Mouse (Mus musculus) neural tube, embryonic 14.5 days (tissue): ENCODE measurements around the gene Otop1. TPM values are rescaled to one million over a fixed set of nuclear protein-coding genes. Genes with fewer than 3 reads are reported as not detected.

Experiments
- ATAC-seq: fragments of 200-750 bp; cut with Nextera tagmentation; 2 replicates; pipeline ENCODE4 v1.8.0; 2017; ENCODE audit warnings: low read depth, mild to moderate bottlenecking, moderate TSS enrichment, moderate library complexity
- H3K27ac ChIP-seq: fragments of 300-500 bp; sonication (generic); 2 replicates; pipeline ENCODE4 v1.5.1; 2014; ENCODE audit warnings: low read depth, mild to moderate bottlenecking, control low read depth, low read length, moderate library complexity, mixed read lengths
- H3K27me3 ChIP-seq: fragments of 300-500 bp; sonication (generic); 2 replicates; pipeline ENCODE4 v1.6.1; 2014; ENCODE audit warnings: low read length; ENCODE audit not compliant: control insufficient read depth, insufficient read depth
- H3K36me3 ChIP-seq: fragments of 300-500 bp; sonication (generic); 2 replicates; pipeline ENCODE4 v1.6.1; 2014; ENCODE audit warnings: low read length, mixed read lengths; ENCODE audit not compliant: control insufficient read depth, insufficient read depth
- H3K4me1 ChIP-seq: fragments of 300-500 bp; sonication (generic); 2 replicates; pipeline ENCODE4 v1.6.1; 2014; ENCODE audit warnings: low read length; ENCODE audit not compliant: control insufficient read depth, insufficient read depth
- H3K4me2 ChIP-seq: fragments of 300-500 bp; sonication (generic); 2 replicates; pipeline ENCODE4 v1.6.1; 2014; ENCODE audit warnings: mild to moderate bottlenecking, low read depth, low read length, control low read depth
- H3K4me3 ChIP-seq: fragments of 300-500 bp; sonication (generic); 2 replicates; pipeline ENCODE4 v1.5.1; 2014; ENCODE audit warnings: low read depth, low read length, control low read depth, mixed read lengths
- H3K9ac ChIP-seq: fragments of 300-500 bp; sonication (generic); replicated peaks from 2 replicates; pipeline ENCODE4 v1.6.1; 2014; ENCODE audit warnings: low read depth, mild to moderate bottlenecking, control low read depth, low read length, mixed read lengths
- H3K9me3 ChIP-seq: fragments of 300-500 bp; sonication (generic); 2 replicates; pipeline ENCODE4 v1.6.1; 2016; ENCODE audit warnings: low read length; ENCODE audit not compliant: control insufficient read depth
- WGBS: fragments of 180-500 bp; shearing (Covaris S2); extraction: QIAGEN DNeasy Blood & Tissue Kit; methylation state at CpG from one replicate; pipeline ENCODE4 v1.1.7; 2014; 5-methylcytosine and 5-hydroxymethylcytosine counted together
- polyA plus RNA-seq: library from polyadenylated mRNA; unstranded; fragments of >200 nt; fragmentation: Nextera tagmentation; extraction: Ambion mirVana; gene quantifications from 2 replicates; pipeline ENCODE4 v1.2.1, GENCODE M21; 2014

Gene Otop1
- polyA plus RNA-seq, result not detected in 2 replicates

- ATAC-seq, result no peak
- Histone ChIP-seq H3K9ac (no peak within 1 kb of the TSS), H3K4me1 (peaks cover 8% of the 10 kb centered on the region; the same call in 1 of the 2 replicates), H3K4me2 (0 out of 2 replicates have a peak within 1 kb of the TSS, but pooled peaks have one; percentile 18), H3K27me3 (peaks cover 39% of the 10 kb centered on the region), H3K36me3 (peaks cover 4% of the 10 kb centered on the region; the same call in 1 of the 2 replicates), H3K9me3 (no peaks in the 10 kb centered on the region), H3K27ac (no peak within 1 kb of the TSS), H3K4me3 (peak within 1 kb of the TSS; percentile 33; the same call in 1 of the 2 replicates)
- WGBS, result 2% methylated on average over 4 of the region's 4 CpGs
Measured at GRCm38 (mm10) chr5:38275771-38276170, at the start of gene Otop1. Gene Otop1 (plus strand): TSS chr5:38275972.

DNA sequence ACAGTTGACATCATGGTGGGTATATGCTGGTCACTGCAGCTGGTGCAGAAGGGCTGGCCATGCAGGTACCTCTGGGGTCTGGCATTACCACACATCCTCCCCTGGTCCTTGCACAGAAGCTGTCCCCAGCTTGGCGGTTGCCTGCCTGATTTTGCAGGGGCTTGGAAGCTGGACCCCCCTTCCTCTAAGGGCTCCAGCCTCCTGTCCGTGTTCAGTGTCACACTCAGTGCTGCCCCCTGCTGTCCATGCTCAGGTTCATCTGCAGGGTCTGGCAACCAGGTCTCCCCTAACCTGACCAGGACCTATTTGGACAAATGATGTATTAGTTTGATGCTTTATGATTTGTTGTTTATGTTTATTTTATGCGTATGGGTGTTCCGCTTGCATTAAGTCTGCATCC lies 40.4 kb upstream of the Otop1 start:
- H3K36me3 ChIP-seq, result peaks cover 16% of the 10 kb centered on the region; the same call in 1 of the 2 replicates
- peak; percentile 51; the same call in 1 of the 2 replicates for ATAC-seq

GRCm38 (mm10) chr5:38236627-38237026 lies 39.1 kb upstream of the Otop1 start:
- 90% methylated on average over 2 of the region's 2 CpGs for WGBS
- H3K4me3 ChIP-seq, result no peak overlapping the region
- H3K27ac ChIP-seq, result no peak overlapping the region
- no peaks in the 10 kb centered on the region for H3K9me3 ChIP-seq
- no peak for ATAC-seq
- no peak overlapping the region for H3K4me2 ChIP-seq
- H3K36me3 ChIP-seq, result 0 out of 2 replicates have a peak, but pooled peaks cover 4% of the 10 kb centered on the region
- H3K4me1 ChIP-seq, result no peaks in the 10 kb centered on the region
- H3K27me3 ChIP-seq, result no peaks in the 10 kb centered on the region
- no peak overlapping the region for H3K9ac ChIP-seq

More for the DNA sequence above, 40.4 kb upstream of the Otop1 start:
- Histone ChIP-seq H3K27ac (no peak overlapping the region), H3K9me3 (no peaks in the 10 kb centered on the region), H3K9ac (no peak overlapping the region), H3K4me1 (no peaks in the 10 kb centered on the region), H3K4me3 (no peak overlapping the region), H3K4me2 (no peak overlapping the region), H3K27me3 (no peaks in the 10 kb centered on the region)
- WGBS, result 73% methylated on average over 4 of the region's 4 CpGs

- Histone ChIP-seq H3K4me3 (no peak overlapping the region), H3K36me3 (no peaks in the 10 kb centered on the region), H3K4me1 (no peaks in the 10 kb centered on the region), H3K27ac (no peak overlapping the region), H3K4me2 (no peak overlapping the region), H3K9ac (no peak overlapping the region), H3K27me3 (no peaks in the 10 kb centered on the region), H3K9me3 (no peaks in the 10 kb centered on the region)
- ATAC-seq, result peak; percentile 68
- 9% methylated on average over 5 of the region's 5 CpGs for WGBS
Measured at GRCm38 (mm10) chr5:38240727-38241472, 34.9 kb upstream of the Otop1 start.

- Histone ChIP-seq H3K9ac (no peak overlapping the region), H3K4me1 (no peaks in the 10 kb centered on the region), H3K27ac (no peak overlapping the region), H3K36me3 (no peaks in the 10 kb centered on the region), H3K4me3 (no peak overlapping the region), H3K27me3 (no peaks in the 10 kb centered on the region), H3K9me3 (no peaks in the 10 kb centered on the region), H3K4me2 (no peak overlapping the region)
- 45% methylated on average over 3 of the region's 3 CpGs for WGBS
- ATAC-seq, result peak; percentile 61
Measured at GRCm38 (mm10) chr5:38241473-38241834, 34.3 kb upstream of the Otop1 start.

DNA sequence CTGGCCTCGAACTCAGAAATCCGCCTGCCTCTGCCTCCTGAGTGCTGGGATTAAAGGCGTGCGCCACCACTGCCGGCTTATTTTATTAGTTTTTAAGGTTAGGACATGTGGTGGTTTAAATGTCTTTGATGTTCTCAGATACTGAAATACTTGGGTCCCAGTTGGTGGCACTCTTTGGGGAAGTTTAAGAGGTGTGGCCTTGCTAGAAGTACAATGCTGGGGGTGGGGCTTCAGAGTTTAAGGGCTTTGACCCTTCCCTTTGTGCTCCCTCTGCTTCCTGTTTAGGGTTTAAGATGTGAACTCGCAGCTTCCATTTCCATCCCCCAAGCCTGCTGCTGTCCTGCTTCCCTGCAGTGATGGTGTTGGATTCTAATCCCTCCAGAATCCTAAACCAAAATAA lies 33.8 kb upstream of the Otop1 start:
- Histone ChIP-seq H3K4me3 (no peak overlapping the region), H3K27me3 (no peaks in the 10 kb centered on the region), H3K36me3 (no peaks in the 10 kb centered on the region), H3K4me1 (no peaks in the 10 kb centered on the region), H3K9me3 (no peaks in the 10 kb centered on the region), H3K9ac (no peak overlapping the region), H3K4me2 (no peak overlapping the region), H3K27ac (no peak overlapping the region)
- ATAC-seq, result no peak
- WGBS, result 84% methylated on average over 6 of the region's 6 CpGs

GRCm38 (mm10) chr5:38255195-38255594 lies 20.6 kb upstream of the Otop1 start:
- Histone ChIP-seq H3K9me3 (no peaks in the 10 kb centered on the region), H3K36me3 (no peaks in the 10 kb centered on the region), H3K4me2 (no peak overlapping the region), H3K27me3 (no peaks in the 10 kb centered on the region), H3K9ac (no peak overlapping the region), H3K27ac (no peak overlapping the region), H3K4me1 (no peaks in the 10 kb centered on the region), H3K4me3 (no peak overlapping the region)
- WGBS, result 40% methylated on average over 4 of the region's 4 CpGs
- no peak for ATAC-seq

- Histone ChIP-seq H3K36me3 (no peaks in the 10 kb centered on the region), H3K9me3 (no peaks in the 10 kb centered on the region), H3K4me3 (no peak overlapping the region), H3K27me3 (no peaks in the 10 kb centered on the region), H3K4me2 (no peak overlapping the region), H3K4me1 (no peaks in the 10 kb centered on the region), H3K9ac (no peak overlapping the region), H3K27ac (no peak overlapping the region)
- ATAC-seq, result no peak
- 77% methylated on average over 3 of the region's 3 CpGs for WGBS
Measured at GRCm38 (mm10) chr5:38255644-38256043, 20.1 kb upstream of the Otop1 start.

DNA sequence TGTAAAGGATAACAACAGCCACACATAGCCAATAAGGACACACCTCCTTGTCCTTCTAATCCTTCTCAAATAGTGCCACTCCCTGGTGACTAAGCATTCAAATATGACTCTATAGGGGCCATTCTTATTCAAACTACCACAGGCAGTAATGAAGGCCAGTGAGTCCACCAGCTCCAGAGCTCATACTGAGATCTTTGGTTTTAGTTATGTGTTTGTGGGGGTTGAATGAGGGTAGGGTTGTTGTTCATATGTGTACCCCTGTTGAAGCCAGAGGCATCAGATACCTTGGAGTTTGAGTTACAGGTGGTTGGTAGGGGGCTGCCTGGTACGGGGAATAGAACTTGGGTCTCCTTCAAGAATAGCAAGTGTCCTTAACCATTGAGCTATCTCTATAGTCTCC lies 19.2 kb upstream of the Otop1 start:
- 96% methylated on average over 1 of the region's 1 CpGs for WGBS
- 0 out of 2 replicates have a peak, but pooled peaks cover 4% of the 10 kb centered on the region for H3K4me1 ChIP-seq

More for the DNA sequence above, 19.2 kb upstream of the Otop1 start:
- Histone ChIP-seq H3K4me3 (no peak overlapping the region), H3K9me3 (no peaks in the 10 kb centered on the region), H3K27ac (no peak overlapping the region), H3K9ac (no peak overlapping the region), H3K4me2 (no peak overlapping the region), H3K36me3 (no peaks in the 10 kb centered on the region), H3K27me3 (no peaks in the 10 kb centered on the region)
- ATAC-seq, result no peak
